Mouse (Mus musculus) retina, embryonic 14.5 days (tissue): ENCODE results near the gene Larp6.
A peak's percentile ranks its signal among the peaks of the same experiment; 100 is the strongest.

Experiments used
- DNase-seq: peaks from one replicate; pipeline ENCODE4 v3.0.0-alpha.2; 2015; ENCODE audit warnings: low spot score

Gene Larp6

GRCm38 (mm10) chr9:60759436-60760007 lies 46.7 kb downstream of the Larp6 start:
- no peak for DNase-seq

DNA sequence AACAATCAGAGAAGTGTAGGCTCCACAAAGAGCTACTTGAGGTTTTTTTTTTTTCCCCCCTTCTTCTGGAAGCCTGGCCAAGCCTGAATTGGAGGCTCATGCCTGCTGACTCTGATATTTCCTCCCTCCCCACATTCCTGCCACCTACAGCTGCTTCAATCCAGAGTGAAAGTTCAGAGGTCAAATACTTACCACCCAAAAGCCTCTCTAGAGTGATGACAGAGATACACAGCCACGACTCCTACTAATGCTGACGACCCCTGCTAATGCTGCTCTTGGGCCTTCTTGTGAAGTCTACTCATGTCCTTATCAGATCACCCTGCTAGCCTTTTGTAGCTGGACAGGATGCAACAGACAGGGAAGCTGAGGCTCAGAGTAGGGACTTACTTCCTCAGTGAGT lies 52.4 kb downstream of the Larp6 start:
- DNase-seq: no peak

DNA sequence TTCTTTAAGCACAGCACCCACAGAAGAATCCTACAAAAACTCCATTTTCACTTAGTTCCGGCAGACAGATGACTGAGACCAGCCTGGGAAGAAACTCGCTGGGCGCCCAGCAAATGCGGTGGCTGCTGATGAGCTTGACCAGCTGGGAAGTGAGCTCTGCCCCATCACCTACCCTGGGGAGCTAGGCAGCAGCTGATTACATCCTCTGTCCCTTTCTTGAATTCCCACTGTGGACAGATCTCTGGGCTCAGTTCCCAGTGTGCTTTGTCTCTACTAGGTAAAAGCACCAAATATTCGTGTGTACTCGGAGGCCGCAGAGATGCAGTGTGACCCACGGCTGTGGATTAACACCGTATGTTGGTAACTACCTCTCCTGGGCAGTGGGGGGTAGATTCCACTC lies 55.6 kb downstream of the Larp6 start:
- peak; percentile 42 for DNase-seq

- no peak for DNase-seq
Measured at GRCm38 (mm10) chr9:60769711-60770111, 56.9 kb downstream of the Larp6 start.

DNA sequence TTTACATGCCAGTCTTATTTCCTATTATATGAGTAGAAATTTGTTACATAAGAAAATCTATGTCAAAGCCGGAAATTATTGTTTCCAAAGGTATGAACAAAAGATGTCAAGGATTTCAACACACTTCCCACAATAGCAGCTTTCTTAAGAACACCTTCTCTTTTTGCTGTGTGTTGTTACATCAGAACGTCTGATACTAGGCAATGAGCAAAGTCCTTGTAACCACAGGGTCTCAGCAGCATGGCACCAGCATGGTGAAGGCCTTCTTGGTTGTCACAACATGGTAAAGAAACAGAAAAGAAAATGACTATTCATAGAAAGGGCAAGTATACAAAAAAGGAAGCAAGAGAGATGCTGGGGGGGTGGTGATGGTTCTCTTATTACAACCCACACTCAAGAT lies 60.9 kb downstream of the Larp6 start:
- DNase-seq: no peak

- no peak for DNase-seq
Measured at GRCm38 (mm10) chr9:60776899-60777298, 64.1 kb downstream of the Larp6 start.

GRCm38 (mm10) chr9:60782057-60782789 lies 69.4 kb downstream of the Larp6 start:
- DNase-seq: no peak

GRCm38 (mm10) chr9:60785069-60785468 lies 72.3 kb downstream of the Larp6 start:
- no peak for DNase-seq

DNA sequence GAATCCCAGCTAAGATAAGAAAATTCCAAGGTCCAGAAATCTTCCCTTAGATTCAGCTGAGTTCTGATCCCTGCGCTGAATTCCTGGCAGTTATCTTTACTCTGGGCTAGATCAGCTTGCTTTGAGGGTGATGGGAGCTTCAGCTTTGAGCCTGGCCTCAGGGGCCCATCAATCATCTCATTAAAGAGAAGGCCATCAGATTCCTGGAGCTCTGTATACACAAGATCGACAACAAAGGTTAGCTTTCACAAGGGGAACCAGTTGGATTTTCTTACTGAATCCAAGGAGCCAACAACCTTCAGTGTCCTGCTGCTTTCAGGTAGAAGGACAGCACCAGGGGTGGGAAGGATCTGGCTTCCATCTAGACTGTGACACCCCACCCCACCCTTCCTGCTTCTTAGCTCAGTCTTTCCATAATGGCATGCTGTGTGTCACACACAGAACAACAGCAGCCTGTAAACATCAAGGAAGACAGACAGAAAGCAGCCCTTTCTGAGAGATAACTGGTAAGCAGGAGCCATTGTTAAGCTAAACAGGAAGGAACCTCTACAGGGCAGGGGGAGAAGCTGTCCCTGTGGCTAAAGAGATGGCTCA lies 74.8 kb downstream of the Larp6 start:
- no peak for DNase-seq
